Mouse (Mus musculus) gastrocnemius, postnatal 10 days (tissue): Measurements from ENCODE around the gene Mfap1b. TPM values are rescaled to one million over a fixed set of nuclear protein-coding genes. Genes with fewer than 3 reads are reported as not detected.

Experiments
- DNase-seq: peaks from one replicate; pipeline ENCODE4 v3.0.0; 2021; ENCODE audit warnings: mixed read lengths
- microRNA-seq, 2 experiments: library from miRNA; unstranded; fragments of <30 nt; microRNA quantifications; one replicate each; pipeline ENCODE4 v1.2.0; 2021
- total RNA-seq, 2 experiments: library from RNA; stranded (reverse); gene quantifications; 2 replicates each; pipeline ENCODE4 v1.2.3; 2021

Mfap1b gene
- total RNA-seq, 2 experiments from 2014 or later = 23.3 to 24.8 TPM

DNA sequence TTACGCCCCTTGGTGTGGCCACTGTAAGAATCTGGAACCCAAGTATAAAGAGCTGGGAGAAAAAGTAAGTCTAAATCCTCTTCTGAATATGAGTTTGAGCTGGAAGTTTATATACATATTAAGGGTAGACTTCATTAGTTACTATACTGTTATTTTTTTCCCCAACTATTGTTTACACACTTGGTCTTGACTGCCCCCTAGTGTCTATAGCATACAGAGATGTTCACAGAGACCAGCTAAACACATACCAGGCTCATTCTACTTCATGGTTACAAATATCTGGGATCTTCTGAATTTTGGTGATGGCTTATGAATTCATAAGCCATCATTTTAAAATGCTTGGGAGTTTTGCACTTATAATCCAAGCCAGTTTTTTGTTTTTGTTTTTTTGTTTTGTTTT is 39.0 kb downstream of the Mfap1b start:
- no peak for DNase-seq

DNA sequence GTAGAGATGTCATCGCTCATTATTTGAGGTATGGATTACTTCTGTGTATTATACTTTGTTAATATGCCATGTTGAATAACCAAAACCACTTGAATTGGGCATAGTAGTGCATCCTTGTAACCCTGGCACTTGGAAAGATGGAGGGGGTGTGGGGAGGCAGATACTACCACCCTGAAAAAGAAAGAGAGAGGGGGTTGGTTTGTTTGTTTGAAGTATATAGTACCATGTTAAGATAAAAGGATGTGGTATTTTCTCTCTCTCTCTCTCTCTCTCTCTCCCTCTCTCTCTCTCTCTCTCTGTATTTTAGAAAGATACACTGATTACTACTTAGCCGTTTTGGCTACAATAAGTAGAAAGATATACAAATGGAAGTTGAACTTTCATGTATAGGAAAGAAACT is 48.0 kb downstream of the Mfap1b start:
- no peak for DNase-seq

DNA sequence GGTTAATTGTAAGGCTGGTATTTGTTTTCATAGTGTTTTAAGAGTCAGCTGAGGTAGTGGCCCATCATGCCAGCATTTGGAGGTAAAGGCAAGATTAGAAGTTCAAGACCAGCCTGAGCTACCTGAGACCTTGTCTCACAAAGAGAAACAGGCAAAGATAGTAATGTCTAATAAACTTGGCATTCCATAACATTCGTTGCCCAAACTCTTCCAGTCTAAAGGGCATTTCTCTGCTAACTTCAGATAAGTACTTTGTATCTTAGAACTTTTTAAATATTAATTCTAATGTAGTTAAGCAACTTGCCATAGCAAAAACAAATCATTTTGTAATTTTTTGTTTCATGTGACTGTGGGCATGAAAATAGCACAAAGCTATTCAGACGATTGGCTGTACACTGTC is 50.7 kb downstream of the Mfap1b start:
- DNase-seq = no peak

DNA sequence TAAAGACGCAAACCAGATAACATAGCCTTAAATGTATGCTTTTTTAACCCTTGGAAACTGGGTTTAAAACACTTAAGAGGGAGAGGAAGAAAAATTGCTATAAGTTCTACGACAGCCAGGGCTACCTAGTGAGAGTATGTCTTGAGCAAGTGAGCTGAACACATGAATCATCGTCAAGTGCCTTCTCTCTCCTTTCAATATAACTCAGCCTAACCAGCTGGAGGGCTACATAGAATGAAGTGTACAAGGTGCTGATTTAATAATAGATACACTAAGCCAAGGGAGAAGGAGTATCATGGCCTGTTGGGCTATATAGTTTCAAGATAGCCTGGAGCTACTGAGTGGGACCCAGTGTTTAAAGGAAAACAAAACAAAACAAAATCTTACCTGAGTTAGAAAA is 55.4 kb downstream of the Mfap1b start:
- no peak for DNase-seq

DNA sequence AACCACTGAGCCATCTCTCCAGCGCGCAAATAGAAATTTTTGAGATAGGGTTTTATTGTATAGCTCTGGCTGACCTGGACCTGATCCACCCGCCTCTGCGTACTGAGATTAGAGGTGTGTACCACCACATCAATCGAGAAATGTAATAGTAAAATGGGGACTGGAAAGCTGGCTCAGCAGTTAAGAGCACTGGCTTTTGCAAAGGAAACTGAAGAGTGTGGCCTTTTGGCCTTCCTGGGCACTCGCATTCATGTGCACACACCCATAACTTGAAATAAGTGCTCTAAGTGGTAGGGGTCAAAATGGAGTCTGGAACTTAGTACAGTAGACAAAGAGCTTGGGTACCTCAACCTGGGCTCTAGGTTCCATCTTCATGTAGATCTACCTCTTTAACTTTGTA is 57.5 kb downstream of the Mfap1b start:
- no peak for DNase-seq

DNA sequence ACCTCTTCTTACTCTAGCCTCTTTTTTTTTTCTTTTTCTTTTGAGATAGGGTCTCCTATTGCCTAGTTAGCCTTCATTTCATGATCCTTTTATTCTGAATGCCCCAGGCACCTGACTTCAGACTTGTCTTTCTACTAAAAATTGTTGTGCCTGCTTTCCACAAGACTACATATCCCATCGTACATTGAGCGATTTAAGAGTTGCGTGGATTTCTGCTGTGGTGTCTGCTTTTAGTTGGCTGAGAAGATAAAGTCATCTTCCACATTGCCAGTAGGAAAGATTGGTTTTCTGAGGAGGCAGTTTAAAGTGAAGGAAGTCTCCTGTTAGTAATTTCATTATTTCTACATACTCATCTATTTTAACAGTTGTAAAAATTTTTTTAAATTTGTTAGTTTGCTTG is 58.3 kb downstream of the Mfap1b start:
- no peak for DNase-seq

DNA sequence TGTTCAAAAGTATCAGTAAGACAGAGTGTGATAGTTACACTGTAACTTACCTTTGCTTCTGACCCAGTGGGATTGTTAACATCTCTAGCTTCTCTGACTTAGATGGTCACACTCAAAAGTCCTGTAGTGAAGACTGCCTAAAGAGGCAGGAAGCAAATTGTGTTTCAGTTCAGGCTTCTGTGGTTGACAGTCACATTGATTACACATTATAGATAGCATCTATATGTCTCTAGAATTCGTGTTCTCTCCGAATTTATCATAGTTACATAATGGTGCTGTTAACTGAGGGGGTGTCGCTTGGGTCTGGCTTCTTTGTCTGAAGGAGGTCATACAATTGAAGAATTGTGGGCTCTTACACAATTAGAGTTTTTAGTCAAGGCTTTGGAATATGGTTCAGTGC is 58.8 kb downstream of the Mfap1b start:
- DNase-seq = no peak

DNA sequence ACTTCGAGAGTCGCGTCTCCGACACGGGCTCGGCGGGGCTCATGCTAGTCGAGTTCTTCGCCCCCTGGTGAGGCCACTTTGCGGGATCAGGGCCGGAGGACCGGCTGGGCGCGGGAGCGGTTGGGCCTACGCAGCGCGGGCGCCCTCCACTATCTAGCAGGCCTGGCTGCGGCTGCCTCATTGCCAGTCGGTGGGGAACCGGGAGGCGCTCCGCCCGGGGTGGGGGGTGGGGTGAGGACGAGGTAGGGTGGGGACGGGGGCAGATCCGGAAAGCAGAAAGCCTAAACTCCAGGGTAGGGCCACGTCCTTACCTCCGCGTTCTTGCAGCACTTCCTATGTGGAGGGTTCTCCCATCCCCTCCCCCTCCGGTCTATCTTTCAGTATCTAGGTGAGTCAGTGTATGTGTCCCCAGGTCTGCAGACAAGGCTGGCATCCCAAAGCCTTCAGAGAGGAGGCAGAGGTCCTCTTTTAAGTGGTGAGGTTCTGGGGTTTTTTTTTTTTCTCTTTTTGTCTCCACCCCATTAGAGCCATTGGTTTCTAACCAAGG is 59.7 kb downstream of the Mfap1b start:
- DNase-seq = no peak

DNA sequence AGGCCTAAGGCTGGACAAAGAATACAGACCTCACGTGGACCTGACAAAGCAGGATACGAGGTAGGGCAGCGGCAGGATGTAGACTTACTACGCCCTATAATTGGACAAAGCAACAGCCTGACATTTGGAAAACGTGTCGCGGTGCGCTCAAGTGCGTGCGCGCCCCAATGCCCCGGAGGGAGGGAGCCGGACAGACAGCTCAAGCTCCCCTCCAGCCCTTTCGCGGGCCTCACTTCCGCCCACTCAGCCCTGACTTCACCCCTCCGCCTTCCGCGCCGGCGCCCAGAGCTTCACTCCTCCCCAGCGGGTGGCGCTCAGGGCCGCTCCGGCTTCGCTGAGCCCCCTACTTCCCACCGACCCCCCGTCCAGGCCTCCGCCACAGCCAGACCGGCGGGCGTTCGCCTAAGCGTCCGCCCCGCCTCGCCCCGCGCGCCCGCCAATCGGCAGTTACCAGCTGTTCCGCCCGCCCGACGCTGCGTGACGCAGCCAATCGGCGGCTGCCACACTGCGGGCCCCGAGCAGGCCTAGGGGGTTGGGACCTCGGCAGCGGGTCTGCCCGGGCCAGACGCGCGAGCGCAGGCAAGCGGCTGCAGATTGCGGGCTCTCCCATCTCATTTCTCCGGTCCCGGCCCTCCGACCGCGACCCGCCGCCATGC is 60.4 kb downstream of the Mfap1b start, which contains the start of the genes Pdia3 and Catsper2:
Gene Pdia3, plus strand, starts transcription at position 389 of the 656 bp plus-strand sequence.
Gene Catsper2, minus strand, starts transcription at position 406 of the 656 bp plus-strand sequence.
- DNase-seq = peak; percentile 97

DNA sequence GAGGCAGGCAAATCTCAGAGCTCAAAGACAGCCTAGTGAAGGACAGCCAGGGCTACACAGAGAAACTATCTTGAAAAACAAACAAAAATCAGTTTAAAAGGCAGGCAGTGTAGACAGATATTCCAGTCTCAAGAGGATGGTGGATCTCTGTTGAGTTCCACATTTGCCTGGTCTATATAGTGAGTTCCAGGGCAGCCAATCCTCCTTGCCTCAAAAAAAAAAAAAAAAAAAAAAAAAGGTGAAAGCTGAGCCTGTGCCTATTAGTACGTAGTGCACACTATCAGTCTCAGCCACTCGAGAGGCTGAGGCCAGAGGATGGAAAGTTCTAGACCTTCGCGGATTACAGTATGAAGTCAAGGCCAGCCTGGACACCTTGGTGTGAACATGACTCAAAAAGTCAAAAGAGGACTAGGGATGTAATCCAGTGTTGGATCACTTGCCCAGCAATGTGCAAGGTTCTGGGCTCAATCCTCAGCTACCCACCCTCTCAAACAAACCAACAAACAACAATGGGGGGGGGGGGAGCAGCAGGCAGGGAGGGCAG is 61.0 kb downstream of the Mfap1b start:
- no peak for DNase-seq

Small RNAs within 50 kb of the gene (microRNA-seq; reads per million reads assigned to microRNA genes)
- 0 to 0.25 reads per million in 2 experiments for gene Gm22953

Other genes starting within 250 kb of the Mfap1b start
- 10 to 100 TPM; 20.4 to 26.7 TPM for gene Trp53bp1, start 202.7 kb downstream of the Mfap1b start, total RNA-seq
- 10 to 100 TPM in 1 of 2 experiments, 1 to 10 TPM in 1; 9.3 to 11.7 TPM for gene Map1a, start 184.5 kb downstream of the Mfap1b start, total RNA-seq
- 10 to 100 TPM; 24.4 to 24.8 TPM for gene Ppip5k1, start 118.7 kb downstream of the Mfap1b start, total RNA-seq
- under 1 TPM; 0.47 to 0.72 TPM for gene Ckmt1, start 116.4 kb downstream of the Mfap1b start, total RNA-seq
- not detected for gene Strc, start 86.9 kb downstream of the Mfap1b start, total RNA-seq
- gene Pdia3, start 60.3 kb downstream of the Mfap1b start, total RNA-seq = 100 to 1,000 TPM; 106 to 133 TPM
- 1 to 10 TPM; 1.7 to 2.0 TPM for gene Catsper2, start 60.3 kb downstream of the Mfap1b start, total RNA-seq
- gene Ell3, start 29.8 kb downstream of the Mfap1b start, total RNA-seq = not detected
- 100 to 1,000 TPM; 375 to 398 TPM for gene Serf2, start 24.9 kb downstream of the Mfap1b start, total RNA-seq
- gene Hypk, start 20.8 kb downstream of the Mfap1b start, total RNA-seq = 10 to 100 TPM; 23.1 to 30.5 TPM
- gene Serinc4, start 17.3 kb downstream of the Mfap1b start, total RNA-seq = under 1 TPM in 1 of 2 experiments, not detected in 1; 0.21 TPM
- 10 to 100 TPM; 18.1 to 19.1 TPM for gene Mfap1a, start 32.6 kb upstream of the Mfap1b start, total RNA-seq
- gene Wdr76, start 32.7 kb upstream of the Mfap1b start, total RNA-seq = 1 to 10 TPM; 2.5 to 3.7 TPM